Mouse (Mus musculus) E14TG2a.4 (cell line): Measurements from ENCODE around the gene Cdk5rap2.

Source experiments
- H3K27me3 ChIP-seq: 2 replicates; pipeline ENCODE4 v1.6.1; 2014; ENCODE audit warnings: low read length, control low read depth; ENCODE audit not compliant: insufficient read depth
- H3K36me3 ChIP-seq: 2 replicates; pipeline ENCODE4 v1.6.1; 2014; ENCODE audit warnings: low read length, control low read depth; ENCODE audit not compliant: insufficient read depth
- H3K4me1 ChIP-seq: replicated peaks from 2 replicates; pipeline ENCODE4 v1.6.1; 2014; ENCODE audit warnings: low read depth, low read length, control low read depth
- H3K4me3 ChIP-seq: replicated peaks from 2 replicates; pipeline ENCODE4 v1.5.1; 2014; ENCODE audit warnings: mild to moderate bottlenecking, low read length
- H3K9me3 ChIP-seq: 2 replicates; pipeline ENCODE4 v1.6.1; 2014; ENCODE audit warnings: low read length, control low read depth
- CTCF ChIP-seq: conservative IDR thresholded peaks from 2 replicates; pipeline ENCODE4 v1.5.1; 2014; ENCODE audit warnings: low read length
- NANOG ChIP-seq: IDR thresholded peaks from 2 replicates; pipeline ENCODE4 v1.6.1; 2014; ENCODE audit warnings: borderline replicate concordance, low read length, mixed read lengths
- POU5F1 ChIP-seq: IDR thresholded peaks from 2 replicates; pipeline ENCODE4 v1.6.1; 2014; ENCODE audit warnings: low read length, borderline replicate concordance

Cdk5rap2 gene

DNA sequence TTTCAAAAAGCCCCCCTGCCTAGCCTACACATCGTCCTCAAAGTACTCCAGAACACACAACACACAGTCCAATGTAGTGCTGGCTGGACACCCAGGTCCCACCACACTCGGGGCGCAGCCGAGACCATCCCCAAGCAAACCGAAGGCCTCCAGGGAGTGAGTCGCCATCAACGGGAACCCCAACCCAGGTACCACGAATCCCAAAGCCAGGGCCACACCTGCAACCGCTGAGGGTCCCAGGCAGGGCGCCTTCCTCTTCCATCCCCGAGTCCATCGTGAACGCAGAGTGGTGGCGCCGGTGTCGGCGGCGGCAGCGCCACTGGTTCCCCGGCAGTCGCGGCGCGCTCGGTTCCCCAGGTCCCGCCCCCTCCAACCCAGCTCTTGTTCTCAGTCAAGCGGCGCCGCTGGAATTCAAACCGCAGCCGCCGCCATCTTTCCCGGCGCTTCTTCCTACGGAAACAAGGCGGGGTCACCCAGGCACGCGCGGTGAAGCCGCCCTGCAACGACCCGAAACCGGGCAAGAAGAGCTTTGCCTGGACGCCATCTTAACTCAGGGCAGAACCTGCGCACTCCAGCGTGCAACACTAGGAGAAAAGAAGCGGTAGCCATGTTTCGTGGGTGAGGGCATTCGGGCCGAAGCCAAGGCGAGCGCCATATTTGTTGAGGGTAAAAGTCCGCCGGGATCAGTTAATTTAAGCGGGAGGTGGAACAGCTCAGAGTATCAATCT lies at the start of gene Cdk5rap2:
TSS of gene Cdk5rap2 (minus strand) at position 450 of the 728 bp plus-strand sequence.
- no peaks in the 10 kb centered on the region for H3K9me3 ChIP-seq
- no peaks in the 10 kb centered on the region for H3K27me3 ChIP-seq
- H3K36me3 ChIP-seq, result peaks cover 27% of the 10 kb centered on the region
- H3K4me3 ChIP-seq, result peak within 1 kb of the TSS; percentile 92
- TF ChIP-seq POU5F1 (no peak), CTCF (no peak), NANOG (no peak)
- peaks cover 29% of the 10 kb centered on the region for H3K4me1 ChIP-seq

DNA sequence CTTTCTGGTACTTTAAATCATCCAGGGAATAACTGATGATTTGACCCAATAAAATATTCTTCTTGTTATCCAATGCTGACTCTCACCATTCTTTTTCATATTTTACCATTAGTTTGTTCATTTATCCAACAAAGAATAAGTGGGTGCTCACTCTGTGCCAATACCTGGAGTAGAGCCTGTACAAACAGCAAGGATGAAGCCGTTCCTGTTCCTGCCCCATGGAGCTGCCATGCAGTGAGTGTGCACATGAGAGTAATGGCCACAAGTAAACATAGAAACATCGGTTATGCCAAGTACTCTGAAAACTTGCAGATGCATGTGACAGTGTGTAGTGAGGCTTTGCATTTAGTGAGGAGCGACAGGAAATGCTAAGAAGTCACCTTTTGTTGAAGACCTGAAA lies 41.9 kb upstream of the Cdk5rap2 start:
- H3K4me1 ChIP-seq, result no peaks in the 10 kb centered on the region
- H3K36me3 ChIP-seq, result no peaks in the 10 kb centered on the region
- no peaks in the 10 kb centered on the region for H3K9me3 ChIP-seq
- TF ChIP-seq POU5F1 (no peak), CTCF (no peak), NANOG (no peak)
- no peaks in the 10 kb centered on the region for H3K27me3 ChIP-seq
- H3K4me3 ChIP-seq, result no peak overlapping the region

DNA sequence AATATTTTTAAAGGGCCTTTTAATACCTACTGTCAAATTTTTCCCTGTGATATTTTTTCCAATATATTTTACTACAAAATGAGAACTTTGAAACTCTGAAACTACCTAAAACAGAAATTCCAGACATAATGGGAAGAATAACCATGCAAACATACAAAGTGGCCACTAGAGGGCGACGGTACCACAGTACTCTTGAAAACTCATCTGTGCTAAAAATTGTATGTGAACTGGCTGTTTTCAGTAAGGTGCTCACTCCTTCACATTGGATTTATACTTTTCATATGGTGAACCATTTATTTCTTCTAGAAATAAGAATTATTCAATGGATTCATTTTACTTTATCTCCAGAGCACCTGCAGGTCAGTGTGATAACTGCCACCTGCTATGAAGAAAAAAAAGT lies 41.5 kb upstream of the Cdk5rap2 start:
- no peaks in the 10 kb centered on the region for H3K4me1 ChIP-seq
- no peak overlapping the region for H3K4me3 ChIP-seq
- no peaks in the 10 kb centered on the region for H3K9me3 ChIP-seq
- TF ChIP-seq CTCF, result peak; percentile 75
- no peak for TF ChIP-seq NANOG
- TF ChIP-seq POU5F1, result no peak
- H3K36me3 ChIP-seq, result no peaks in the 10 kb centered on the region
- no peaks in the 10 kb centered on the region for H3K27me3 ChIP-seq

DNA sequence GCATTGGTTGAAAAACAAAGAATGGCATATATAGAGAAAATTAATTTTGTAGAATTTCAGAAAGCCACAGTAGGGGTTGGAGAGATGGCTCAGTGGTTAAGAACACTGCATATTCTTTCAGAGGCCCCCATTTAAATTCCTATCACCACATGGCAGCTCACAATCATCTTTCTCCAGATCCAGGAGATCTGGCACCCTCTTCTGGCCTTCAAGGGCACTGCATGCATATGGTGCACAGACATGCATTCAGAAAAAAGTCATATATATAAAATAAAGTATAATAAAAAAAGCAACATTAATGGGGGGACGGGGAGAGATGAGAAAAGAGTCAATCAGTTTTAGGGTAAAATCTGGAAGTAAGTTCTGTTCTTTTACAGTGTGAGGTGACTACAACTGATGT lies 39.4 kb upstream of the Cdk5rap2 start:
- H3K4me1 ChIP-seq, result no peaks in the 10 kb centered on the region
- no peaks in the 10 kb centered on the region for H3K36me3 ChIP-seq
- no peak overlapping the region for H3K4me3 ChIP-seq
- H3K9me3 ChIP-seq, result no peaks in the 10 kb centered on the region
- peak; percentile 76 for TF ChIP-seq CTCF
- TF ChIP-seq NANOG, result no peak
- TF ChIP-seq POU5F1, result no peak
- no peaks in the 10 kb centered on the region for H3K27me3 ChIP-seq

DNA sequence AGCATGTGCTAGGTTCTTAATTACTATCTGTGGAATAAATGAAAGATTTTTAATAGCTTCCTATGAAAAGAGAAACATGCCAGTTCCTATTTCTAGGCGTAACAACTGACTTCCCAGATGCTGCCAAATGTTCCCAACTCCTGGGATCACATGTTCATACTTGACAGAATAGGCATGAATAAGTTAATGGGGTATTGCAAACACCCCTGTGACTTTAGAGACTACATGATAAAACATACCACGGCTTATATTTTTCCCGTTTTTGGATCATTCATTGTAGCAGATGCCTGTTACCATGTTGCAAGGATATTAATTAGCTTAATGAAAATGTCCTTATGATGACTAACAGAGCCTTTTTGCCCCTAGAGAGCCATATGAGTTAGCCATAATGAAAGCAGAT lies 36.5 kb upstream of the Cdk5rap2 start:
- Histone ChIP-seq H3K4me3 (no peak overlapping the region), H3K36me3 (no peaks in the 10 kb centered on the region), H3K9me3 (no peaks in the 10 kb centered on the region), H3K4me1 (no peaks in the 10 kb centered on the region), H3K27me3 (no peaks in the 10 kb centered on the region)
- TF ChIP-seq CTCF, result no peak
- no peak for TF ChIP-seq NANOG
- TF ChIP-seq POU5F1, result no peak

DNA sequence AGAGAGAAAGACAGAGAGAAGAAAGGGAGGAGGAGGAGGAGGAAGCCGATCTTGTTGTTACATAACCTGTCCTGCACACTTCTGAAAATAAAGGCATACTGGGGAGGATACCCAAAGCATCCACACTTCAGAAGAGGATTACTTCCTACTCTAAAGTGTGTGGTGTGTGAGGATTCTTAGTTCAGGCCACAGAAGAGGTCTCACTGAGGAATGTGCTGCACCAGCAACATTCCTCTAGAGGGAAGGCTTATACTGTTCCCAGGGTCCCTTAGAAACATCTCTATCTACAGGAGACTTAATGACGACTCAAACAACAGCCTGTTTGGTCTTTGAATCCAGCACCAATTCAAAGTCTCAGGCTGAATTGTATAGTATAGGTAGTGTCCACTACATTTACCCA lies 10.0 kb upstream of the Cdk5rap2 start:
- Histone ChIP-seq H3K4me3 (no peak overlapping the region), H3K27me3 (no peaks in the 10 kb centered on the region)
- TF ChIP-seq CTCF (no peak), NANOG (no peak), POU5F1 (no peak)

DNA sequence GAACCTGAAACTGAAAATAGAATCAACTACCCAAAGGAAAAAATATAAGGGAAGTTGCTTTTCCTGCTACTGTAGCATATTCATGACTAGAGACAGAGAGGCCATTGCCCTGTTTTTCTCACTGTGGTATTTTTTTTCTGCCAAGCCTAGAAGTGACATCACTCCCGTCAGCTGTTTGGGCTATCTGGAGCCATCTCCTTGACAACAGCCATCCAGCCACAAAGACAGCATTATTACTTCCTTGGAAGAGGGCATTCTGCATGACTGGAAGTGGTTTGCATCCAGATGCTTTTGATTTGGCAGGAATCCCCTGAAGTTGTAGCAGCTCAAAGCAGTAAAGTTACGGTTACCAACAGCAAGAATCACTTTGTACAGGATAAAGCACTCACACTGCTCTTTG lies 1.9 kb upstream of the Cdk5rap2 start:
- no peaks in the 10 kb centered on the region for H3K9me3 ChIP-seq
- no peak for TF ChIP-seq CTCF
- no peak for TF ChIP-seq POU5F1
- no peak for TF ChIP-seq NANOG
- H3K36me3 ChIP-seq, result peaks cover 15% of the 10 kb centered on the region
- H3K4me3 ChIP-seq, result no peak overlapping the region
- H3K4me1 ChIP-seq, result peaks cover 29% of the 10 kb centered on the region
- H3K27me3 ChIP-seq, result no peaks in the 10 kb centered on the region

More for the DNA sequence above, 10.0 kb upstream of the Cdk5rap2 start:
- H3K36me3 ChIP-seq, result no peaks in the 10 kb centered on the region
- peaks cover 11% of the 10 kb centered on the region for H3K9me3 ChIP-seq
- H3K4me1 ChIP-seq, result peaks cover 3% of the 10 kb centered on the region; the same call in 1 of the 2 replicates

DNA sequence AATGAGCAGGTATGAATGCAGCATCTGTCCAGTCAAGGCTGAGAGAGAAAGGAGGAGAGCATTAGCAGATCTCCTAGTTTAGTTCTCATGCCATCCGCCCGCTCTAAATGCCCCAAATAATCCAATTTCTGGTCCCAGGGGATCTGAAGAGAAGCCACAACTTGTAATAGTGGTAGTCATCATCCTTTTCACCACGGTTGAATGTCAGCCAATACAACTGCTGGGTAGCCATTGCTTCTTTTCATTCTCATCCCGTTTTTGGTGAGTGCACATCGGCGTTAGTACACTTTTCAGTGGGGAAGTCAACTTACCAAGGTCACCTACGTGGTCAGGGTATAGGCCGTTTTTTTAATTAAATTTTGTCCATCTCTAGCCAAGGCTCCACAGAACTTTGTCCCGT lies 787 bp downstream of the Cdk5rap2 start:
- H3K4me3 ChIP-seq, result peak overlapping the region; percentile 92
- no peaks in the 10 kb centered on the region for H3K27me3 ChIP-seq
- no peak for TF ChIP-seq CTCF
- no peak for TF ChIP-seq NANOG
- TF ChIP-seq POU5F1, result no peak

DNA sequence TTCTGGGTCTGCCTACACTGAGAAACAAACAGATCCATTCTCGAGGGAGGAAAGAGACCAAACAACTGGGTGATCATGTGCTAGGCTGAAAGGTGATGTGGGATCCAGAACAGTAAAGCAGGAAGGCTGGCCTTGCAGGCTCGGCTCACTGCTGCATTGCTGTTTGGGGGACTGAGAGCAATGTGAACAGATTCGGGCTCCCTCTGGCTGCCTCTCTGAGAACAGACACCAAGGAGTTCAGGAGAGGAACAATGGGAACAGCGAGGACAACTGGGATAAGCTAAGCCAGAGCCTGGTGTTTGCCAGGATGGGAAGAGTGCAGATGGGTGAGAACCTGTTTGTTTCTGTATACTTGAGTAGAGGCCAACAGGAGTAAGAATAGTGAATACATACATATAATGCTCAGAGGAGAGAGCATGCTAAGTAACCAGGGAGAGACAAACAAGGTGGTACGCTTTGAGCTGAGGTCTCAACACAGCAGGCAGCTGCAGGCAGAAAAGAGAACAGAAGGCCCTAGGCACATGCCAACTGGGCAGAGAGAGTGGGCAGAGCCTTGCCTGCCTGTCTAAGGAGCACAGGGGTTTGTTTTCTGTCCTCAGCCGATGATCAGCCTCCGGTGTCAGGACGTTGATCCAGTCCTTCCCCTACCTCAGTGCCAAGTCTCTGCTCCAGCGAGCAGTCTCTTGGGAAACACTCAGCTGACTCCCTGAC lies 8.0 kb downstream of the Cdk5rap2 start:
- no peak for TF ChIP-seq POU5F1
- TF ChIP-seq CTCF, result peak; percentile 34
- no peaks in the 10 kb centered on the region for H3K27me3 ChIP-seq

More for the DNA sequence above, 787 bp downstream of the Cdk5rap2 start:
- Histone ChIP-seq H3K9me3 (no peaks in the 10 kb centered on the region), H3K36me3 (peaks cover 34% of the 10 kb centered on the region), H3K4me1 (peaks cover 29% of the 10 kb centered on the region)

More for the DNA sequence above, 8.0 kb downstream of the Cdk5rap2 start:
- H3K4me1 ChIP-seq, result peaks cover 16% of the 10 kb centered on the region
- peaks cover 88% of the 10 kb centered on the region for H3K36me3 ChIP-seq
- no peak overlapping the region for H3K4me3 ChIP-seq
- H3K9me3 ChIP-seq, result no peaks in the 10 kb centered on the region
